Mouse (Mus musculus): ENCODE data around the gene Olfr419. TPM values are rescaled to one million over a fixed set of nuclear protein-coding genes. Genes with fewer than 3 reads are reported as not detected.

Gene Olfr419
- polyA plus RNA-seq (2012; rRNA removed): not detected in 2 replicates

- H3K27me3 ChIP-seq (ENCODE audit: control insufficient read depth, insufficient read depth, low read length): no peaks in the 10 kb centered on the region
- H3K27ac ChIP-seq (ENCODE audit: insufficient read depth, low read length): no peak within 1 kb of the TSS
- DNase-seq: no peak
- WGBS: 72% methylated on average over 3 of the region's 3 CpGs
- no peak for TF ChIP-seq CTCF (IDR thresholded peaks at IDR 0.05; ENCODE audit: borderline replicate concordance, insufficient read depth, low read depth, low read length)
- TF ChIP-seq POLR2A (IDR thresholded peaks at IDR 0.05; ENCODE audit: borderline replicate concordance, insufficient read depth, low read length): no peak
- no peaks in the 10 kb centered on the region for H3K4me1 ChIP-seq (ENCODE audit: control insufficient read depth, insufficient read depth, low read length)
- H3K4me3 ChIP-seq (replicated peaks; ENCODE audit: insufficient read depth, low read depth, low read length): no peak within 1 kb of the TSS
Measured at GRCm38 (mm10) chr1:174251961-174252360, at the start of gene Olfr419. Gene Olfr419, minus strand, starts transcription at chr1:174252061.

GRCm38 (mm10) chr1:174270643-174271042, 18.8 kb upstream of the Olfr419 start:
- Histone ChIP-seq H3K27me3 (ENCODE audit: control insufficient read depth, insufficient read depth, low read length) (no peaks in the 10 kb centered on the region), H3K4me3 (replicated peaks; ENCODE audit: insufficient read depth, low read depth, low read length) (no peak overlapping the region), H3K4me1 (ENCODE audit: control insufficient read depth, insufficient read depth, low read length) (no peaks in the 10 kb centered on the region), H3K27ac (ENCODE audit: insufficient read depth, low read length) (no peak overlapping the region)
- 78% methylated on average over 3 of the region's 3 CpGs for WGBS
- TF ChIP-seq POLR2A (IDR thresholded peaks at IDR 0.05; ENCODE audit: borderline replicate concordance, insufficient read depth, low read length): no peak
- TF ChIP-seq CTCF (IDR thresholded peaks at IDR 0.05; ENCODE audit: borderline replicate concordance, insufficient read depth, low read depth, low read length): no peak
- DNase-seq: no peak

- DNase-seq: no peak
- no peak overlapping the region for H3K4me3 ChIP-seq (replicated peaks; ENCODE audit: insufficient read depth, low read depth, low read length)
- H3K27ac ChIP-seq (ENCODE audit: insufficient read depth, low read length): no peak overlapping the region
- H3K27me3 ChIP-seq (ENCODE audit: control insufficient read depth, insufficient read depth, low read length): no peaks in the 10 kb centered on the region
- TF ChIP-seq POLR2A (IDR thresholded peaks at IDR 0.05; ENCODE audit: borderline replicate concordance, insufficient read depth, low read length) (no peak), CTCF (IDR thresholded peaks at IDR 0.05; ENCODE audit: borderline replicate concordance, insufficient read depth, low read depth, low read length) (no peak)
- WGBS: 48% methylated on average over 4 of the region's 4 CpGs
- no peaks in the 10 kb centered on the region for H3K4me1 ChIP-seq (ENCODE audit: control insufficient read depth, insufficient read depth, low read length)
Measured at GRCm38 (mm10) chr1:174269162-174269561, 17.3 kb upstream of the Olfr419 start.

GRCm38 (mm10) chr1:174267816-174268215, 16.0 kb upstream of the Olfr419 start:
- no peak overlapping the region for H3K27ac ChIP-seq (ENCODE audit: insufficient read depth, low read length)
- H3K4me1 ChIP-seq (ENCODE audit: control insufficient read depth, insufficient read depth, low read length): no peaks in the 10 kb centered on the region
- no peak for TF ChIP-seq POLR2A (IDR thresholded peaks at IDR 0.05; ENCODE audit: borderline replicate concordance, insufficient read depth, low read length)
- no peak for TF ChIP-seq CTCF (IDR thresholded peaks at IDR 0.05; ENCODE audit: borderline replicate concordance, insufficient read depth, low read depth, low read length)
- WGBS: 83% methylated on average over 4 of the region's 4 CpGs
- no peaks in the 10 kb centered on the region for H3K27me3 ChIP-seq (ENCODE audit: control insufficient read depth, insufficient read depth, low read length)
- H3K4me3 ChIP-seq (replicated peaks; ENCODE audit: insufficient read depth, low read depth, low read length): no peak overlapping the region
- no peak for DNase-seq

- no peak overlapping the region for H3K27ac ChIP-seq (ENCODE audit: insufficient read depth, low read length)
- 20% methylated on average over 2 of the region's 2 CpGs for WGBS
- DNase-seq: no peak
Measured at GRCm38 (mm10) chr1:174250376-174250775, 1.5 kb downstream of the Olfr419 start.

GRCm38 (mm10) chr1:174247170-174247569, 4.7 kb downstream of the Olfr419 start:
- no peaks in the 10 kb centered on the region for H3K27me3 ChIP-seq (ENCODE audit: control insufficient read depth, insufficient read depth, low read length)
- no peak overlapping the region for H3K4me3 ChIP-seq (replicated peaks; ENCODE audit: insufficient read depth, low read depth, low read length)
- TF ChIP-seq POLR2A (IDR thresholded peaks at IDR 0.05; ENCODE audit: borderline replicate concordance, insufficient read depth, low read length) (no peak), CTCF (IDR thresholded peaks at IDR 0.05; ENCODE audit: borderline replicate concordance, insufficient read depth, low read depth, low read length) (no peak)
- no peak overlapping the region for H3K27ac ChIP-seq (ENCODE audit: insufficient read depth, low read length)
- no peaks in the 10 kb centered on the region for H3K4me1 ChIP-seq (ENCODE audit: control insufficient read depth, insufficient read depth, low read length)
- 46% methylated on average over 6 of the region's 6 CpGs for WGBS
- DNase-seq: no peak

More at GRCm38 (mm10) chr1:174250376-174250775, 1.5 kb downstream of the Olfr419 start:
- H3K27me3 ChIP-seq (ENCODE audit: control insufficient read depth, insufficient read depth, low read length): no peaks in the 10 kb centered on the region
- H3K4me1 ChIP-seq (ENCODE audit: control insufficient read depth, insufficient read depth, low read length): no peaks in the 10 kb centered on the region
- no peak for TF ChIP-seq CTCF (IDR thresholded peaks at IDR 0.05; ENCODE audit: borderline replicate concordance, insufficient read depth, low read depth, low read length)
- no peak for TF ChIP-seq POLR2A (IDR thresholded peaks at IDR 0.05; ENCODE audit: borderline replicate concordance, insufficient read depth, low read length)
- no peak overlapping the region for H3K4me3 ChIP-seq (replicated peaks; ENCODE audit: insufficient read depth, low read depth, low read length)

GRCm38 (mm10) chr1:174246080-174246479, 5.8 kb downstream of the Olfr419 start:
- no peaks in the 10 kb centered on the region for H3K27me3 ChIP-seq (ENCODE audit: control insufficient read depth, insufficient read depth, low read length)
- H3K27ac ChIP-seq (ENCODE audit: insufficient read depth, low read length): no peak overlapping the region
- WGBS: 100% methylated on average over 1 of the region's 1 CpGs
- H3K4me3 ChIP-seq (replicated peaks; ENCODE audit: insufficient read depth, low read depth, low read length): no peak overlapping the region
- TF ChIP-seq POLR2A (IDR thresholded peaks at IDR 0.05; ENCODE audit: borderline replicate concordance, insufficient read depth, low read length) (no peak), CTCF (IDR thresholded peaks at IDR 0.05; ENCODE audit: borderline replicate concordance, insufficient read depth, low read depth, low read length) (no peak)
- DNase-seq: no peak
- H3K4me1 ChIP-seq (ENCODE audit: control insufficient read depth, insufficient read depth, low read length): no peaks in the 10 kb centered on the region

GRCm38 (mm10) chr1:174244621-174245020, 7.2 kb downstream of the Olfr419 start:
- no peak overlapping the region for H3K27ac ChIP-seq (ENCODE audit: insufficient read depth, low read length)
- no peaks in the 10 kb centered on the region for H3K27me3 ChIP-seq (ENCODE audit: control insufficient read depth, insufficient read depth, low read length)
- no peak for DNase-seq
- no peaks in the 10 kb centered on the region for H3K4me1 ChIP-seq (ENCODE audit: control insufficient read depth, insufficient read depth, low read length)
- WGBS: 53% methylated on average over 2 of the region's 2 CpGs
- no peak overlapping the region for H3K4me3 ChIP-seq (replicated peaks; ENCODE audit: insufficient read depth, low read depth, low read length)
- TF ChIP-seq POLR2A (IDR thresholded peaks at IDR 0.05; ENCODE audit: borderline replicate concordance, insufficient read depth, low read length) (no peak), CTCF (IDR thresholded peaks at IDR 0.05; ENCODE audit: borderline replicate concordance, insufficient read depth, low read depth, low read length) (no peak)
